Mouse (Mus musculus): ENCODE measurements at regions not wholly inside any gene's neighbourhood (a gene's known extent, or its start where the extent isn't known, plus 50 kb on each side); places are given as distances from the start of the nearest gene placed in this dataset.

- TF ChIP-seq POLR2A (IDR thresholded peaks at IDR 0.05; ENCODE audit: control insufficient read depth, extremely low read depth, insufficient read depth, low read length, poor library complexity): no peak
- TF ChIP-seq CTCF (IDR thresholded peaks at IDR 0.05; ENCODE audit: borderline replicate concordance, control insufficient read depth, extremely low read depth, insufficient read depth, low read length, poor library complexity): no peak
Measured at GRCm38 (mm10) chr14:61863475-61863874, 256.2 kb downstream of the Kcnrg start.

Data from thymus, adult 2 months (tissue).